Mouse (Mus musculus) retina, postnatal 1 day (tissue): ENCODE data around the gene Kcnj10.

Experiments
- DNase-seq: peaks from one replicate; pipeline ENCODE4 v3.0.0-alpha.2; 2012

Kcnj10 gene

GRCm38 (mm10) chr1:172390769-172391168, 49.8 kb downstream of the Kcnj10 start:
- no peak for DNase-seq

- peak; percentile 80 for DNase-seq
These were observed 51.0 kb downstream of the Kcnj10 start for GRCm38 (mm10) chr1:172391807-172392581.

- DNase-seq: peak; percentile 16
These were observed 51.7 kb downstream of the Kcnj10 start for GRCm38 (mm10) chr1:172392643-172393170.

- DNase-seq: peak; percentile 45
These were observed 52.7 kb downstream of the Kcnj10 start for GRCm38 (mm10) chr1:172393739-172394138.

GRCm38 (mm10) chr1:172396996-172397752, 56.2 kb downstream of the Kcnj10 start:
- no peak for DNase-seq

GRCm38 (mm10) chr1:172406077-172406706, 65.2 kb downstream of the Kcnj10 start:
- no peak for DNase-seq

- DNase-seq: peak; percentile 74
These were observed 68.0 kb downstream of the Kcnj10 start for GRCm38 (mm10) chr1:172408996-172409395.

- DNase-seq: peak; percentile 56
These were observed 68.4 kb downstream of the Kcnj10 start for GRCm38 (mm10) chr1:172409431-172409830.

- peak; percentile 70 for DNase-seq
These were observed 69.8 kb downstream of the Kcnj10 start for GRCm38 (mm10) chr1:172410806-172411205.

GRCm38 (mm10) chr1:172412204-172412603, 71.2 kb downstream of the Kcnj10 start:
- peak; percentile 85 for DNase-seq

- DNase-seq: no peak
These were observed 72.7 kb downstream of the Kcnj10 start for GRCm38 (mm10) chr1:172413491-172414230.

- DNase-seq: no peak
These were observed 73.2 kb downstream of the Kcnj10 start for GRCm38 (mm10) chr1:172414231-172414585.

- no peak for DNase-seq
These were observed 74.1 kb downstream of the Kcnj10 start for GRCm38 (mm10) chr1:172415061-172415460.

- no peak for DNase-seq
These were observed 77.2 kb downstream of the Kcnj10 start for GRCm38 (mm10) chr1:172418173-172418572.

GRCm38 (mm10) chr1:172418642-172419041, 77.6 kb downstream of the Kcnj10 start:
- no peak for DNase-seq

GRCm38 (mm10) chr1:172420181-172420580, 79.2 kb downstream of the Kcnj10 start:
- DNase-seq: no peak

- no peak for DNase-seq
These were observed 82.4 kb downstream of the Kcnj10 start for GRCm38 (mm10) chr1:172423393-172423792.
